Mouse (Mus musculus): ENCODE data around the gene Wfdc10. TPM values are rescaled to one million over a fixed set of nuclear protein-coding genes. Genes with fewer than 3 reads are reported as not detected.

The Wfdc10 gene
- total RNA-seq, 4 experiments from 2014 or later, result not detected

DNA sequence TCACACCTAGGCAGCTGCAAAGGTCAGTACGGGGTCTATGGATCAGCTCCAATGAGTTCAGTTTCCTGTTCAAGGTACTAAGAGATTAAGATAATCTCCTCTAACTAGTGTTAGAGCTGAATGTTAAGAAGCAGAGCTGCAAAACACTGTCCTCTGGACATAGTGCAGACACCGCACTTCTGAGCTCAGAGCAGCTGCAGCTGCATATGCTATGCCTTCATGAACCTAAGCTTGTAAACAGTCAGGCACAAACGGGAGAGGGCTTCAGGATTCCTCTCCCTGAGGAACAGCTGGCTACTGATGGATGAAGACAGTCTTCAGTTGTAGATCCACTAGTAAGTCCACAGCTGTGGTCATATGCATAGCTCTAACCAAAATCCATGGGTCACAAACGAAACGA, 45.1 kb downstream of the Wfdc10 start:
- no peak for DNase-seq (ENCODE audit: low spot score)

DNA sequence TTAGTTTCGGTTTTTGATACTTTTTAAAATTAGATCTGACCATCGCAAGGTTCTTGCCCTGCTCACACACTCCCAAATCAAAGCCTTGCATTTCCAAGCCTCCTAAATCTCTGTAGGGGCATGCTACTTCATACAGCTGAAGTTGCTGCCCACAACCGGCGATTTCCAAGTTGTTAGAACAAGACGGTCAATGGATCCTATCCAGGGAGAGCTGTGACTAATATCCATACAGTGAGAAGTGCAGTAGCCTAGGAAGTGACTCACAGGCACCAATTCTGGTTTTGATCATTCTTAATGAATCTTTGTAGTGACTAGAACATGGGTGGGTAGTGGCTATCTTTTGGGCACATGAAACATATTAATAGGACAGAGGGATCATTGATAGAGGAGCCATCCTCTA, 45.9 kb downstream of the Wfdc10 start:
- DNase-seq (ENCODE audit: low spot score), result no peak

DNA sequence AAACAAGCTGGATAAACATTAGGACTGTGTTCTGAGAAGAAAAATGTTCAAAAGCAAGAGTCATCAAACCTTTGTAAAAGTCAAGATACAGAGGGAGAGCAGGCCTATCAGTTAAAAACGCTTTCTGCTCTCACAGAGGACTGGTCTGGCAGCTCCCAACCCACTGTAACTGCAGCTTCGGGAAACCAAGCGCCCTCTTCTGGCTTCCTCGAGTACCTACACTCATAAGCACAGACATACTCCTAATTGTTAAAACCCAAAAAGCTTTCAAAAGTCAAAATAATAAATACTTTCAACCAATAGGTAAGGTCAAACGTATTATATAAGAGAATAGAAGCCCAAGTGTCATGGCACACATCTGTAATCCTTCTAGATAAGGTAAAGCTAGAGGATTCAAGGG, 48.4 kb downstream of the Wfdc10 start:
- no peak for DNase-seq (ENCODE audit: low spot score)

DNA sequence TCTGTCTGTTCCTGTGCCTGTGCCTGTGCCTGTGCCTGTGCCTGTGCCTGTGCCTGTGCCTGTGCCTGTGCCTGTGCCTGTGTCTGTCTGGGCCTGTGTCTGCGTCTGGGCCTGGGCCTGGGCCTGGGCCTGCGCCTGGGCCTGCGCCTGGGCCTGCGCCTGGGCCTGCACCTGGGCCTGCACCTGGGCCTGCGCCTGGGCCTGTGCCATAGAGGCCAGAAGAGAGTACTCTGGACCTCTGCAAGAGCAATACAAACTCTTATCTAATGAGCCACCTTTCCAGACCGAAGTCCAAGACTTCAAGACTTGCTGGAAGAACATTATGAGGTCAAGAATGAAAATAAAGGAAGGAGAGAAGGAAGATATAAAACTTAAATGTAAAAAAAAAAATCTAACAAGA, 49.5 kb downstream of the Wfdc10 start:
- DNase-seq (ENCODE audit: low spot score), result no peak

DNA sequence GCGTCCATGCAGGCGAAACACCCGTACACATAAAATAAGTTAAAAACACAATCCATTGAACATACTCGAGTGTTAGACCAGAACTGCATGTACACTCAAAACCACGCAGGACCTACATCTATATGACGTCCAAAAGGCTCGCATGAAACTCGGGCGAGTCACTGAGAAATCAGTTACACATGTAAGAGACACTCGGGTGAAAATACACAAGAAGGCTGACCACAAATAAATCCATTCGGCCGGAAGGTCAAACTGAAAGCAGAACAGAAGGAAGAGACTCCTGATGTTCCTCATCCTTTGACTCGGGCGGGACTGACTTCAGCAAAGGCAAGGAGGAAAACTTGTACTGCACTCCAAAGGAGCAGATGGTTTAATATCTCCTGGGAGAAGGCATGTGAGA, 50.1 kb downstream of the Wfdc10 start:
- DNase-seq (ENCODE audit: low spot score), result no peak

Other genes starting within 250 kb of the Wfdc10 start
- 10 to 100 TPM; 14.9 to 23.0 (median 20.7) TPM for gene Sdc4, start 212.2 kb upstream of the Wfdc10 start, total RNA-seq (2022)
- 10 to 100 TPM; 25.2 to 28.5 (median 25.8) TPM for gene Sys1, start 199.1 kb upstream of the Wfdc10 start, total RNA-seq (2022)
- gene Gm20458, start 195.1 kb upstream of the Wfdc10 start, total RNA-seq (2022), result 1 to 10 TPM; 3.6 to 6.7 (median 5.5) TPM
- gene Trp53tg5, start 182.3 kb upstream of the Wfdc10 start, total RNA-seq (2022), result not detected
- 10 to 100 TPM; 11.3 to 15.0 (median 12.6) TPM for gene Dbndd2, start 169.9 kb upstream of the Wfdc10 start, total RNA-seq (2022)
- 10 to 100 TPM; 32.0 to 34.8 (median 33.9) TPM for gene Pigt, start 158.5 kb upstream of the Wfdc10 start, total RNA-seq (2022)
- 1 to 10 TPM in 3 of 4 experiments, under 1 TPM in 1; 0.73 to 3.1 (median 2.1) TPM for gene Wfdc2, start 93.6 kb upstream of the Wfdc10 start, total RNA-seq (2022)
- not detected for gene Spint3, start 82.6 kb upstream of the Wfdc10 start, total RNA-seq (2022)
- under 1 TPM in 1 of 4 experiments, not detected in 3; 0.49 TPM for gene Wfdc6a, start 70.6 kb upstream of the Wfdc10 start, total RNA-seq (2022)
- gene Eppin, start 62.5 kb upstream of the Wfdc10 start, total RNA-seq (2022), result not detected
- not detected for gene Wfdc6b, start 42.5 kb upstream of the Wfdc10 start, total RNA-seq (2022)
- gene Wfdc8, start 42.4 kb upstream of the Wfdc10 start, total RNA-seq (2022), result not detected
- gene Wfdc16, start 17.2 kb upstream of the Wfdc10 start, total RNA-seq (2022), result not detected
- not detected for gene Wfdc9, start 537 bp downstream of the Wfdc10 start, total RNA-seq (2022)
- gene Wfdc11, start 18.0 kb downstream of the Wfdc10 start, total RNA-seq (2022), result not detected
- gene Wfdc13, start 29.1 kb downstream of the Wfdc10 start, total RNA-seq (2022), result under 1 TPM in 1 of 4 experiments, not detected in 3; 0.24 TPM
- gene Spint4, start 42.5 kb downstream of the Wfdc10 start, total RNA-seq (2022), result not detected
- not detected for gene Spint5, start 59.3 kb downstream of the Wfdc10 start, total RNA-seq (2022)
- under 1 TPM in 2 of 4 experiments, not detected in 2; 0.30 to 0.83 TPM for gene Wfdc3, start 89.9 kb downstream of the Wfdc10 start, total RNA-seq (2022)
- gene Dnttip1, start 89.9 kb downstream of the Wfdc10 start, total RNA-seq (2022), result 10 to 100 TPM; 20.4 to 28.2 (median 26.9) TPM
- gene Ube2c, start 113.9 kb downstream of the Wfdc10 start, total RNA-seq (2022), result 1 to 10 TPM in 2 of 4 experiments, under 1 TPM in 2; 0.47 to 2.7 (median 1.4) TPM
- 1 to 10 TPM; 2.9 to 7.2 (median 3.1) TPM for gene Tnnc2, start 123.9 kb downstream of the Wfdc10 start, total RNA-seq (2022)
- gene Snx21, start 129.8 kb downstream of the Wfdc10 start, total RNA-seq (2022), result 10 to 100 TPM; 23.1 to 24.9 (median 23.5) TPM
- gene Acot8, start 148.8 kb downstream of the Wfdc10 start, total RNA-seq (2022), result 10 to 100 TPM; 12.3 to 13.3 (median 12.6) TPM
- 1 to 10 TPM; 2.2 to 2.7 (median 2.5) TPM for gene Zswim3, start 149.1 kb downstream of the Wfdc10 start, total RNA-seq (2022)
- 1 to 10 TPM; 4.6 to 6.1 (median 5.1) TPM for gene Zswim1, start 166.6 kb downstream of the Wfdc10 start, total RNA-seq (2022)
- 1 to 10 TPM in 1 of 4 experiments, under 1 TPM in 2, not detected in 1; 0.66 to 1.2 (median 0.80) TPM for gene Spata25, start 172.5 kb downstream of the Wfdc10 start, total RNA-seq (2022)
- 100 to 1,000 TPM in 3 of 4 experiments, 10 to 100 TPM in 1; 94.7 to 106 (median 103) TPM for gene Ctsa, start 176.8 kb downstream of the Wfdc10 start, total RNA-seq (2022)
- 10 to 100 TPM; 53.8 to 59.3 (median 58.1) TPM for gene Neurl2, start 177.4 kb downstream of the Wfdc10 start, total RNA-seq (2022)
- gene Pltp, start 201.7 kb downstream of the Wfdc10 start, total RNA-seq (2022), result 10 to 100 TPM; 32.8 to 40.4 (median 35.7) TPM
- 10 to 100 TPM; 23.3 to 34.7 (median 33.0) TPM for gene Pcif1, start 223.3 kb downstream of the Wfdc10 start, total RNA-seq (2022)